In genomic region chr17:32658712-32659111, GRCm38 (mm10) we compare ENCODE assay signal across 12 mouse cellular contexts. TPM values are rescaled to one million over a fixed set of nuclear protein-coding genes. Genes with fewer than 3 reads are reported as not detected.
DNase-seq lines count a peak whose midpoint lies in the region; ATAC-seq and TF ChIP-seq lines count a peak whose summit lies in the region.
"Had no signal": no experiment of that assay in that cellular context is flagged by ENCODE, and none has a peak within 500 bp of the region (broad histone marks: within the 10 kb centered on the region; RNA-seq: fewer than 3 reads in every experiment).

Gene Cyp4f40 (plus strand): TSS chr17:32658900.

- intact Hi-C loops in heart, postnatal 14 days (cut with DNase I), result no loop called here

- no peak for TF ChIP-seq CTCF in kidney, adult 2 months (conservative IDR thresholded peaks at IDR 0.05; ENCODE audit: insufficient read depth, insufficient read length, low read depth, low read length)

- H3K27ac ChIP-seq in kidney, adult 2 months (ENCODE audit: insufficient read depth, low read depth, low read length), result no peak within 1 kb of the TSS
- no peak within 1 kb of the TSS for H3K27ac ChIP-seq in kidney, embryonic 14.5 days (ENCODE audit: low read depth, low read length)

- no peaks in the 10 kb centered on the region for H3K36me3 ChIP-seq in kidney, adult 2 months (ENCODE audit: control insufficient read depth, insufficient read depth, low read length)
- no peaks in the 10 kb centered on the region for H3K36me3 ChIP-seq in kidney, embryonic 14.5 days (ENCODE audit: control insufficient read depth, insufficient read depth, low read length)

- no peaks in the 10 kb centered on the region for H3K9me3 ChIP-seq in kidney, embryonic 14.5 days (ENCODE audit: control insufficient read depth, low read length)

- TF ChIP-seq POLR2A in kidney, adult 2 months (IDR thresholded peaks at IDR 0.05; ENCODE audit: low read depth, low read length), result no peak

- H3K4me2 ChIP-seq in kidney, embryonic 14.5 days (replicated peaks; ENCODE audit: low read depth, low read length), result no peak within 1 kb of the TSS

- peak; percentile 74 for DNase-seq in kidney, adult 2 months
- DNase-seq in adrenal gland, adult 18-20 months (ENCODE audit: low spot score in 2 of 2), result peak; percentile 41 to 66
- DNase-seq in heart, postnatal 14 days, result peak; percentile 3 to 23
- peak; percentile 62 for DNase-seq in lung, postnatal 25 days (ENCODE audit: low spot score)
- no peak for DNase-seq in spleen, adult 18-20 months
- no peak for DNase-seq in spleen, postnatal 4 days (ENCODE audit: low spot score in 2 of 2)
- DNase-seq: liver, postnatal 0 days had no signal

- H3K9ac ChIP-seq in kidney, embryonic 14.5 days (ENCODE audit: low read depth, low read length), result no peak within 1 kb of the TSS
- H3K9ac ChIP-seq: liver, postnatal 0 days had no signal

- H3K4me3 ChIP-seq in kidney, adult 2 months (ENCODE audit: insufficient read depth, low read depth, low read length), result no peak within 1 kb of the TSS
- H3K4me3 ChIP-seq in kidney, embryonic 14.5 days (ENCODE audit: low read length), result no peak within 1 kb of the TSS

- no peaks in the 10 kb centered on the region for H3K27me3 ChIP-seq in kidney, adult 2 months (replicated peaks; ENCODE audit: control insufficient read depth, insufficient read depth, low read length)
- H3K27me3 ChIP-seq in kidney, embryonic 14.5 days (ENCODE audit: control insufficient read depth, insufficient read depth, low read length), result no peaks in the 10 kb centered on the region

- WGBS in kidney, adult 2 months, result 31% methylated on average over 2 of the region's 2 CpGs
- 56% methylated on average over 2 of the region's 2 CpGs for WGBS in kidney, embryonic 14.5 days

- ATAC-seq in kidney, embryonic 14.5 days (ENCODE audit: low FRiP score, low TSS enrichment), result no peak
- ATAC-seq in megakaryocyte, adult 5-6 weeks (ENCODE audit: poor library complexity, severe bottlenecking), result no peak
- ATAC-seq: hindbrain, embryonic 16.5 days; liver, postnatal 0 days; Patski had no signal

- H3K4me1 ChIP-seq in kidney, adult 2 months (ENCODE audit: control insufficient read depth, insufficient read depth, low read length), result no peaks in the 10 kb centered on the region
- H3K4me1 ChIP-seq in kidney, embryonic 14.5 days (ENCODE audit: control insufficient read depth, insufficient read depth, low read length), result no peaks in the 10 kb centered on the region

RNA-seq across cellular contexts. Expression of gene Cyp4f40, which starts in this region (rescaled TPM):
- polyA plus RNA-seq in kidney, adult 2 months (2012; rRNA removed), result not detected in 2 replicates
- polyA plus RNA-seq in kidney, embryonic 14.5 days (2014; fragmentation: Nextera tagmentation; extraction: Ambion mirVana), result not detected in 2 replicates
- under 1 TPM in 1 of 2 experiments, not detected in 1; 0.17 TPM for total RNA-seq in adrenal gland, adult 18-20 months (2021)
- total RNA-seq in heart, postnatal 14 days (2021), result not detected
- total RNA-seq in megakaryocyte, adult 5-6 weeks (2015), result not detected in 2 replicates
- total RNA-seq in megakaryocyte, adult 5-6 weeks (2017), result not detected in 2 replicates
- polyA plus RNA-seq: embryonic facial prominence, embryonic 11.5 days; hindbrain, embryonic 16.5 days; liver, postnatal 0 days; Patski had no signal

Comparison
In these comparisons a context has a peak if more than half of its experiments do, and no peak if none do; other contexts are left out.
1. Peak in DNase-seq in kidney, adult 2 months; RNA of the gene not detected or under 1 TPM.
2. Peak in DNase-seq in adrenal gland, adult 18-20 months; RNA of the gene not detected or under 1 TPM.
3. Peak in DNase-seq in heart, postnatal 14 days; RNA of the gene not detected or under 1 TPM.